Mouse (Mus musculus) sigmoid colon, adult 10 weeks (tissue): ENCODE results near the gene Cryba4. TPM values are rescaled to one million over a fixed set of nuclear protein-coding genes. Genes with fewer than 3 reads are reported as not detected.

Source experiments
- polyA plus RNA-seq: library from polyadenylated mRNA; stranded (reverse); fragments of 350-450 nt; fragmentation: Illumina TruSeq; extraction: RNeasy Lipid Tissue Mini Kit (QIAGEN cat#74804); gene quantifications from one replicate; pipeline ENCODE4 v1.2.3, GENCODE M21; 2014; ENCODE audit warnings: low read depth, low replicate concordance

Cryba4 gene
- polyA plus RNA-seq = not detected

DNA sequence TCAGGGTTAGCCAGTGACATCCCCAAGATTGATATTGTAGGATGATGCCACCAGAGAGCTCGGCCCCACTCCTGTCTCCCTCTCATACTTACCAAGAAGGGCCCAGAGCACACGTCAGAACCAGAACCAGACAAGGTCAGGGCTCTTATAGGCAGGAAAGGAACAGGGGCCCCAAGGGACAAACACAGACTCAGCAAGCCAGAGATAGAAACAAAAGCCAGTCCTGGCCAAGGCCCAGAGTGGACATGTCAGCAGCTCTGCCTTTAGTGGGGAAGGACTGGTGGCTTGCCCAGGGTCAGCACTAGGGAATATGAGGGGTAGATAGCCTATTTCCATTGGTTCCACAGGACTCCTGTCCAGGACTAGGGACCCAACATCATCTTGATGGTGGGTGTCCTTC lies at the start of gene Cryba4:
Gene Cryba4, minus strand, starts transcription at position 119 of the 400 bp plus-strand sequence.

GRCm38 (mm10) chr5:112276267-112276873 lies 24.1 kb upstream of the Cryba4 start, which contains the start of gene Tpst2:
Tpst2 (plus strand) TSS chr5:112276691.

GRCm38 (mm10) chr5:112255426-112255825 lies 3.1 kb upstream of the Cryba4 start, which contains the start of gene Crybb1:
Crybb1 (plus strand) TSS chr5:112255815.

Other genes starting within 250 kb of the Cryba4 start
- gene Crybb1, start 3.3 kb upstream of the Cryba4 start, polyA plus RNA-seq = not detected
- gene Tpst2, start 24.2 kb upstream of the Cryba4 start, polyA plus RNA-seq = 4.1 TPM
- gene Tfip11, start 73.8 kb upstream of the Cryba4 start, polyA plus RNA-seq = 6.4 TPM
- not detected for gene Srrd, start 90.5 kb upstream of the Cryba4 start, polyA plus RNA-seq
- 20.8 TPM for gene Hps4, start 90.6 kb upstream of the Cryba4 start, polyA plus RNA-seq
- not detected for gene Gm6583, start 103.5 kb upstream of the Cryba4 start, polyA plus RNA-seq
- gene Asphd2, start 142.3 kb upstream of the Cryba4 start, polyA plus RNA-seq = not detected
- not detected for gene Gm6588, start 196.9 kb upstream of the Cryba4 start, polyA plus RNA-seq